Mouse (Mus musculus): ENCODE data around the gene Rap1b.

Rap1b gene

GRCm38 (mm10) chr10:117782056-117782455, 63.8 kb downstream of the Rap1b start:
- DNase-seq, result no peak

- DNase-seq, result no peak
Observed at GRCm38 (mm10) chr10:117781021-117781725, 64.7 kb downstream of the Rap1b start.

GRCm38 (mm10) chr10:117780306-117780911, 65.4 kb downstream of the Rap1b start:
- no peak for DNase-seq

- no peak for DNase-seq
Observed at GRCm38 (mm10) chr10:117779581-117780305, 66.1 kb downstream of the Rap1b start.

GRCm38 (mm10) chr10:117778951-117779350, 66.9 kb downstream of the Rap1b start:
- DNase-seq, result no peak

- no peak for DNase-seq
Observed at GRCm38 (mm10) chr10:117778328-117778910, 67.4 kb downstream of the Rap1b start.

GRCm38 (mm10) chr10:117777501-117778327, 68.1 kb downstream of the Rap1b start:
- no peak for DNase-seq

GRCm38 (mm10) chr10:117777103-117777470, 68.7 kb downstream of the Rap1b start:
- no peak for DNase-seq

- DNase-seq, result no peak
Observed at GRCm38 (mm10) chr10:117776281-117777102, 69.3 kb downstream of the Rap1b start.

- DNase-seq, result no peak
Observed at GRCm38 (mm10) chr10:117775401-117776144, 70.3 kb downstream of the Rap1b start.

- DNase-seq, result no peak
Observed at GRCm38 (mm10) chr10:117774817-117775120, 71.1 kb downstream of the Rap1b start.

GRCm38 (mm10) chr10:117774011-117774816, 71.6 kb downstream of the Rap1b start:
- no peak for DNase-seq

GRCm38 (mm10) chr10:117773106-117773720, 72.6 kb downstream of the Rap1b start:
- no peak for DNase-seq

- no peak for DNase-seq
Observed at GRCm38 (mm10) chr10:117772364-117773105, 73.3 kb downstream of the Rap1b start.

GRCm38 (mm10) chr10:117771131-117771510, 74.7 kb downstream of the Rap1b start:
- no peak for DNase-seq

GRCm38 (mm10) chr10:117770286-117771130, 75.3 kb downstream of the Rap1b start:
- no peak for DNase-seq

- DNase-seq, result no peak
Observed at GRCm38 (mm10) chr10:117769541-117770285, 76.1 kb downstream of the Rap1b start.

- no peak for DNase-seq
Observed at GRCm38 (mm10) chr10:117768141-117768440, 77.7 kb downstream of the Rap1b start.

Data from thymus, postnatal 36 days (tissue).